Mouse (Mus musculus) liver, embryonic 16.5 days (tissue): Measurements from ENCODE around the gene Gm10382. TPM values are rescaled to one million over a fixed set of nuclear protein-coding genes. Genes with fewer than 3 reads are reported as not detected.

Source experiments
- ATAC-seq: fragments of 200-750 bp; cut with Nextera tagmentation; 2 replicates; pipeline ENCODE4 v1.8.0; 2017; ENCODE audit warnings: low read depth, mild to moderate bottlenecking, moderate number of reproducible peaks, moderate library complexity
- H3K27ac ChIP-seq: fragments of 300-500 bp; sonication (generic); 2 replicates; pipeline ENCODE4 v1.5.1; 2014; ENCODE audit warnings: mild to moderate bottlenecking, low read length
- H3K27me3 ChIP-seq: fragments of 300-500 bp; sonication (generic); 2 replicates; pipeline ENCODE4 v1.6.1; 2014; ENCODE audit warnings: low read depth, low read length, mixed read lengths; ENCODE audit not compliant: control insufficient read depth, insufficient read depth
- H3K36me3 ChIP-seq: fragments of 300-500 bp; sonication (generic); 2 replicates; pipeline ENCODE4 v1.6.1; 2014; ENCODE audit warnings: mild to moderate bottlenecking; ENCODE audit not compliant: control insufficient read depth, insufficient read depth
- H3K4me1 ChIP-seq: fragments of 300-500 bp; sonication (generic); 2 replicates; pipeline ENCODE4 v1.6.1; 2014; ENCODE audit warnings: low read depth, low read length, mixed read lengths; ENCODE audit not compliant: control insufficient read depth
- H3K4me2 ChIP-seq: fragments of 300-500 bp; sonication (generic); 2 replicates; pipeline ENCODE4 v1.6.1; 2014; ENCODE audit warnings: low read depth, low read length, mixed read lengths
- H3K4me3 ChIP-seq: fragments of 300-500 bp; sonication (generic); 2 replicates; pipeline ENCODE4 v1.5.1; 2014; ENCODE audit warnings: low read depth, mild to moderate bottlenecking, low read length
- H3K9ac ChIP-seq: fragments of 300-500 bp; sonication (generic); 2 replicates; pipeline ENCODE4 v1.6.1; 2014; ENCODE audit warnings: low read depth, low read length
- H3K9me3 ChIP-seq: fragments of 300-500 bp; sonication (generic); replicated peaks from 2 replicates; pipeline ENCODE4 v1.6.1; 2016; ENCODE audit warnings: low read length; ENCODE audit not compliant: control insufficient read depth
- WGBS: fragments of 180-500 bp; shearing (Covaris S2); extraction: QIAGEN DNeasy Blood & Tissue Kit; methylation state at CpG from one replicate; pipeline ENCODE4 v1.1.7; 2014; ENCODE audit not compliant: insufficient replicate concordance; 5-methylcytosine and 5-hydroxymethylcytosine counted together
- polyA plus RNA-seq: library from polyadenylated mRNA; unstranded; fragments of >200 nt; fragmentation: Nextera tagmentation; extraction: Ambion mirVana; gene quantifications from 2 replicates; pipeline ENCODE4 v1.2.1, GENCODE M21; 2015

Gene Gm10382
- polyA plus RNA-seq, 1 experiment from 2014 or later, result 0.18 TPM

DNA sequence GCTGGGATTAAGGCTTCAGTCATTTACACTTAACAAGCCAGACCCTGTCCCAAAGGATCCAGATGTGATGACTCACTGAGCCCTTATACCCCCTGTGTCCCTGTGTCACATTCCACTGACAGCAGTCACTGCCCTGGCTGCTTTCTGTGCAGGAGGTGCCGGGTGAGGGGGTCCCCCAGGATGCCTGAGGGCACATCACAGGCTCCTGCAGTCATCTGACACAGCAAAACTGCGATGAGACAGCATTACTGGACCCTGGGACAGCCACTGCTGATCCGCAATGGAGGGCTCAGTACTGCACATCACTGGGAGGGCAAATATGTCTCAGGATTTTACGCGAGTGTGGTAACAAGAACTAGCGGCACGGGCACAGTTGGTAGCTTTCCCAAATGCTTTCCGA lies 38.1 kb upstream of the Gm10382 start:
- Histone ChIP-seq H3K4me2 (no peak overlapping the region), H3K4me1 (peaks cover 6% of the 10 kb centered on the region), H3K9ac (no peak overlapping the region), H3K27ac (no peak overlapping the region), H3K9me3 (no peaks in the 10 kb centered on the region), H3K27me3 (no peaks in the 10 kb centered on the region), H3K4me3 (no peak overlapping the region), H3K36me3 (no peaks in the 10 kb centered on the region)
- WGBS, result 73% methylated on average over 8 of the region's 8 CpGs
- no peak for ATAC-seq

DNA sequence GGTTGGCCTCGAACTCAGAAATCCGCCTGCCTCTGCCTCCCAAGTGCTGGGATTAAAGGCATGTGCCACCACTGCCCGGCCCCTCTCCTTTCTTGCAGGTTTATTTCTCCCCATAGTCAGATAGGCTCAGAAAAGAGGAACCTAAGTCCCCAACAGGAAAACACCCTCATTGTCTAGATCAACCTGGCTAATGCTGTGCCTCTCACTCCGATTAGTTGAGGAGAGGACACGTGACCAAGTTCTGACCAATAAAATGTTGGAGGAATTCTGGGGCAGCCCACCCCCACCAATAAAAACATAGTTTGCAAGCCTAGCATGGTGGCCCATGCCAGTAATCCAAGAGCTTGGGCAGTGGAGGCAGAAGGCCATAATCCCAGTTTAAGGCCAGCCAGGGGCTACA lies 37.2 kb upstream of the Gm10382 start:
- peaks cover 6% of the 10 kb centered on the region for H3K4me1 ChIP-seq
- ATAC-seq, result no peak
- H3K9me3 ChIP-seq, result no peaks in the 10 kb centered on the region
- no peak overlapping the region for H3K4me2 ChIP-seq
- no peaks in the 10 kb centered on the region for H3K27me3 ChIP-seq
- H3K36me3 ChIP-seq, result no peaks in the 10 kb centered on the region
- H3K4me3 ChIP-seq, result no peak overlapping the region
- 28% methylated on average over 5 of the region's 5 CpGs for WGBS
- H3K27ac ChIP-seq, result no peak overlapping the region
- H3K9ac ChIP-seq, result no peak overlapping the region

DNA sequence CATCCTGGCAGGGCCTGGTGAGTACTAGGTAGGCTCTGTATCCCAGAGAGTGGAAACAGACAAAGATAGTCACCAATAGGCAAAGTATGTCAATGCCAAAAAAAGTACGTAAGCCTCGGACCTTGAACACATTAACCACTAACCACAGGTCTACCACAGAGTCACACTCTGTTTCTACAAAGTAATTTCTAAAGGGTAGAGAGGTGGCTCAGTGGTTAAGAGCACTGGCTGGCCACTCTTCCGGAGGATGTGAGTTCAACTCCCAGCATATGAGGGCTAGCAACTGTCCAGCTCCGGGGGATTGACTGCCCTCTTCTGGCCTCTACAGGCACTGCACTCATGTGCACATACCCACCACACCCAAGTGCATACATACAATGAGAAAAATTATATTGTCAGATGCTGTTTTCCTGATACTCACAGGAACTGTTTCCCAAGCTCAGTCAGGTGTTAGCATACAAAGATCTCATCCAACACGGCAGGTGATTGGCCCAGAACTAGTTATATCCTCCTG lies 36.3 kb upstream of the Gm10382 start:
- Histone ChIP-seq H3K4me2 (no peak overlapping the region), H3K9me3 (no peaks in the 10 kb centered on the region), H3K27ac (no peak overlapping the region), H3K4me3 (no peak overlapping the region), H3K36me3 (no peaks in the 10 kb centered on the region), H3K4me1 (peaks cover 8% of the 10 kb centered on the region), H3K9ac (no peak overlapping the region), H3K27me3 (no peaks in the 10 kb centered on the region)
- 74% methylated on average over 5 of the region's 5 CpGs for WGBS
- no peak for ATAC-seq

DNA sequence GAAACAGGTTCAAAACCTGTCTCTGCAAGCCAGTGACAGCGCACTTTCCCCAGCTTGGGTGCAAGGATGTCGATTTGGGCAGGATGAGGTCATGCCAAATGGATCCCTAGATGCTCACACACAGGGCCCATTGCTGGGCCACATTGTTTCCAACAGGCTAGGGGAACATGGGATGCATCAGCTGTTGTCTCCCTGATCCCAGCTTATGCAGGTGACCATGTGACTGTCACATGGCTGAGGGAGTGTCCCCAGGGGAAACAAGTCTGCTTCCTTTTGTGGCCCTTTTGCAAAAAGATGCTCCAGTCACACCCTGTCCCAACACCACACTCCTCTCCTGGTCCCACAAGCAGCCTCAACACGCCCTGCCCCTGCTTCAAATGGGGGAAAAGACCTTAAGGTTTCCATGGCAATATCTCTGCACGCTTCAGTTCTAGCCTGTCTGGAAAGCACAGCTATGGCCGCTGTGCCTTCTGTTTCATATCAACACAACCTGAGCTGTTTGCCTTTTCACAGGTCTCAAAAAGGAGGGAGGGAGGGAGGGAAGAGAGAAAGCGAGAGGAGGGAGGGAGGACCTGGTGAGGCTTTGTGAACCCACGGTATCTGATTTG lies 34.1 kb upstream of the Gm10382 start:
- 62% methylated on average over 7 of the region's 7 CpGs for WGBS
- Histone ChIP-seq H3K36me3 (no peaks in the 10 kb centered on the region), H3K4me1 (peaks cover 3% of the 10 kb centered on the region), H3K27ac (no peak overlapping the region), H3K4me2 (no peak overlapping the region), H3K9ac (no peak overlapping the region), H3K4me3 (no peak overlapping the region), H3K9me3 (no peaks in the 10 kb centered on the region), H3K27me3 (no peaks in the 10 kb centered on the region)
- ATAC-seq, result no peak

DNA sequence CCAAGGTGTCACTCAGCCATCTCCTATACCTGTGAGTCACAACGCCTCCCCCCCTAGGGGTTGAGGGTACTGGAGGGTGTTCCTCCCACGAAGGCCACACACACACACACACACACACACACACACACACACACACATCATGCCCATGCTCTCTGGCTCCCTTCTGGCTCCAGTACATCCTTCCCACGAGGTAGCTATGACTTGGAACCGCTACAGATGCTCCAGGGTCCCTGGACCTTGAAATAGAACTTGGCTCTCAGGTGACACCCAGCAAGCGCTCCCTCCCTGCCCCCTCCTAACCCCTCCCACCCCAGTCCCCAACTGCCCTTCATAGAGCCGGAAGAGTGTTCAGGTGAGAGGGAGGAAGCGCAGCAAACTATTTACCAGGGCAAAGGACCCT lies 33.5 kb upstream of the Gm10382 start:
- ATAC-seq, result no peak
- no peaks in the 10 kb centered on the region for H3K9me3 ChIP-seq
- WGBS, result 41% methylated on average over 7 of the region's 7 CpGs

DNA sequence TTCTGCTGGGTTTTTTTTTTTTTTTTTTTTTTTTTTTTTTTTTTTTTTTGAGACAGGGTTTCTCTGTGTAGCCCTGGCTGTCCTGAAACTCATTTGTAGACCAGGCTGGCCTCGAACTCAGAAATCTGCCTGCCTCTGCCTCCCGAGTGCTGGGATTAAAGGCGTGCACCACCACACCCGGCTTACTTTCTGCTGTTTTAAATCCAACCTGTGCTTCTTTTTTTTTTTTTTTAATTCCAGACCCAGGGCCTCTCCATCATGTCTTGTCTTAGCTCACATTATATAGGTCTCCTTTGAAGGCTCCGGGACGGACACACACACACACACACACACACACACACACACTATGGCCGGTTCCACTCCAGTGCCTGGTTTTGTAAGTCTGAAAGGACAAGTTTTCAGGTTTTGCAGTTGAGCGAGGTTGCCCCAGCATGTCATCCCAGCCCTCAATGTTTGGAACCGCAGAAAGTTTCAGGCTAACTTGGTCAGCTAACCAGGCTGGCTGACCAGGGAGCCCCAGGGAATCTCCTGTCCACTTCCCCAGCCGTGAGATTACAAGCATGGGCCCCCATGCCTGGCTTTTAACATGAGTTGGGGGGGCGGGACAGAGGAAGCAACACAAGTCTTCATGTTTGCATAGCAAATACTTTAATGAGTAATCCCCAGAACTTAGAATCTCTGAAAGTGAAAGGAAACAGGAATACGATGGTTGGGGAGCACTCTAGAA lies 31.4 kb upstream of the Gm10382 start:
- Histone ChIP-seq H3K9me3 (no peaks in the 10 kb centered on the region), H3K27ac (peak overlapping the region; percentile 12), H3K9ac (no peak overlapping the region), H3K4me3 (peak overlapping the region; percentile 7; the same call in 1 of the 2 replicates), H3K36me3 (no peaks in the 10 kb centered on the region), H3K4me1 (peaks cover 3% of the 10 kb centered on the region), H3K4me2 (peak overlapping the region; percentile 24), H3K27me3 (no peaks in the 10 kb centered on the region)
- ATAC-seq, result no peak
- 43% methylated on average over 12 of the region's 12 CpGs for WGBS

More for the DNA sequence above, 33.5 kb upstream of the Gm10382 start:
- Histone ChIP-seq H3K4me1 (peaks cover 3% of the 10 kb centered on the region), H3K9ac (no peak overlapping the region), H3K4me3 (no peak overlapping the region), H3K4me2 (no peak overlapping the region), H3K36me3 (no peaks in the 10 kb centered on the region), H3K27ac (no peak overlapping the region), H3K27me3 (no peaks in the 10 kb centered on the region)

DNA sequence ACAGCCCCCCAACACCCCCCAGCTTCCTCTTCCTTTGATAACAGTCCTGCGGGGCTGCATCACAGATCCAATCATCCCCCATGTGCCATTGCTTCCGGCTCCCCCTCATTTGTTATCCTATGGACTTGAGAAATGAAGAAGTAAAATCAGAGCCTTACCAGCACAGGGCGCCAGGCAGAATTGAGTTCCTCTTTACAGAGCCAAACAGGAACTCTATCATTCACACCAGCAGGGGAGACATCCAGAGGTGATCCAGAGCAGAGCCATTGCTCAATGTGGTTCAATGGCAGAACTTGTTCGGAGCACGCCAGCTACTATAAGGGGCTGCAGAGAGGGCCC lies 30.9 kb upstream of the Gm10382 start:
- H3K9ac ChIP-seq, result no peak overlapping the region
- peak overlapping the region; percentile 7; the same call in 1 of the 2 replicates for H3K4me3 ChIP-seq
- H3K9me3 ChIP-seq, result no peaks in the 10 kb centered on the region
- H3K36me3 ChIP-seq, result no peaks in the 10 kb centered on the region
- peak; percentile 47; the same call in 1 of the 2 replicates for ATAC-seq
- H3K4me2 ChIP-seq, result peak overlapping the region; percentile 24
- 13% methylated on average over 5 of the region's 5 CpGs for WGBS
- peak overlapping the region; percentile 12; the same call in 1 of the 2 replicates for H3K27ac ChIP-seq
- peaks cover 3% of the 10 kb centered on the region for H3K4me1 ChIP-seq
- no peaks in the 10 kb centered on the region for H3K27me3 ChIP-seq

DNA sequence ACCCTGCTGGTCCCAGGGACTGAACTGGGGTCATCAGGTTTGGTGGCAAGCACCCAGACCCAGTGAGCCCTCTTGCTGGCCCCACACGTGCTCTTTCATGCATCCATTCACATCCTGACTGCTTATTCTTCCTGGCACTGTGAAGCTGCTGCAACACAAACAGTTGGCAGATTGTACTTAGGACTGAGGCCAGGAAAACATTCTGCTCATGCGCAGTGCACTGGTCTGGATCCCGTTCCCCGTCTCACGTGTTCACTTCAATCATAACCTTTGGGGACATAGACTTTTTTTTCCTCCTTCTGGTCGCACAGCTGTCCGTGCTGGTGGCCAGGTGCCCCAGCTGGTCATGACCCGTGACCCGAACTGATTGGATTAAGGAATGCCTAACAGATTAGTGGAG lies 28.6 kb upstream of the Gm10382 start:
- Histone ChIP-seq H3K4me3 (no peak overlapping the region), H3K36me3 (no peaks in the 10 kb centered on the region), H3K27ac (no peak overlapping the region; the same call in 1 of the 2 replicates), H3K9me3 (no peaks in the 10 kb centered on the region), H3K27me3 (no peaks in the 10 kb centered on the region), H3K9ac (no peak overlapping the region), H3K4me2 (no peak overlapping the region), H3K4me1 (peaks cover 3% of the 10 kb centered on the region)
- 63% methylated on average over 9 of the region's 9 CpGs for whole genome bisulfite sequencing
- no peak for ATAC-seq

DNA sequence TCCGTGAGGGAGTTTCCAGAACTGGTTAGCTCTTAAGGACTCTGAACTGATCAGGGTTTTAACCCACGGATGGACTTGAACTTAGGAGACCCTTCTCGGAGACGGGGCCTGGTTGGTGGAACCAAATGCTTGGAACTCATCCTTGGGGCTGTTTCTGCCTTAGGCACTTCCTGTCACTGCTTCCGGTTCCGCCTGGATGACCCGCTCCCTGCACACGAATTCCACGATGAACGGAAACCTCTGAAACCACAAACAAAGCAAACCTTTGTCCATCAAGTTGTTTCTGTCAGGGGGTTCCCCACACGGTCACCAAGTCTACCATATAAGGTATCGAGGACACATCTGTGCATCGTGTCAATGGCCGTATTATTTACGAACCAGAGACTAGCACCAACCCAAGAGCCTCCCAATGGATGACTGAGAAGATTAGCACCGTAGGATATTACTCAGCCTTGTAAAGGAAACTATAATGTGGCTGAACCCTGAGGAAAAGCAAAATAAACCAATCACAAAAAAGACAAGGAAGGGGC lies 28.1 kb upstream of the Gm10382 start:
- Histone ChIP-seq H3K27me3 (no peaks in the 10 kb centered on the region), H3K4me2 (no peak overlapping the region), H3K4me3 (no peak overlapping the region), H3K36me3 (no peaks in the 10 kb centered on the region), H3K9me3 (no peaks in the 10 kb centered on the region), H3K27ac (no peak overlapping the region; the same call in 1 of the 2 replicates), H3K9ac (no peak overlapping the region), H3K4me1 (peaks cover 3% of the 10 kb centered on the region)
- ATAC-seq, result no peak
- whole genome bisulfite sequencing, result 40% methylated on average over 16 of the region's 16 CpGs
